17 mouse cellular contexts compared by ENCODE assay signal in the genomic region with DNA sequence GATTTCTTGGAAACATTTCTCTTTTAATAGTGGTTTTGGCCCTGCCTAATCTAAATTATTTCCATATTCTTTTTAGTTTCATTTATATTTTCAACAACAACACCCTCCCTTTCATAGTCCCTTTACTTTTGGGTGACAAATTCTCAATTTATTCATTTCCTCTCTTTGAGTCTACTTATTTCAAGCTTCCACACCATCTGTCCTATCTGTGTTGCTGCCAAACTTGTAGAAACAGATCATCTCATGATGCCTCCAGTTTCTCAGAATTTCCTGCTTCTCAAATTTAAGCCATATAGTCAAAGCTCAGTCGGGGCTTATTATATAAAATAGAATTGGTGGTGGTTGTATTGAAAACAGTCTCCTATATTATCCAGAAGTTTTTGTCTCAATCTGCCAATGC.
DNase-seq lines count a peak whose midpoint lies in the region; ATAC-seq and TF ChIP-seq lines count a peak whose summit lies in the region.
"Had no signal": no experiment of that assay in that cellular context is flagged by ENCODE, and none has a peak within 500 bp of the region (broad histone marks: within the 10 kb centered on the region; RNA-seq: fewer than 3 reads in every experiment).

No protein-coding gene starts in this region.

- TF ChIP-seq CTCF in left cerebral cortex, adult 2 months (IDR thresholded peaks at IDR 0.05): no peak
- no peak for TF ChIP-seq CTCF in thymus, adult 2 months (IDR thresholded peaks at IDR 0.05; ENCODE audit: borderline replicate concordance, control insufficient read depth, extremely low read depth, insufficient read depth, low read length, poor library complexity)

- no peak for ATAC-seq in hindbrain, embryonic 14.5 days (ENCODE audit: low FRiP score)
- ATAC-seq: CD4-positive, CD25-positive, alpha-beta regulatory T cell, adult 4 months; liver, postnatal 0 days had no signal

- peak; percentile 26 for DNase-seq in layer of hippocampus, adult 11-12 months (ENCODE audit: low spot score)
- DNase-seq in layer of hippocampus, postnatal 10 days (ENCODE audit: low spot score in 2 of 2): no peak
- DNase-seq in cerebellum, adult 11 months: peak; percentile 59
- DNase-seq in cerebellum, postnatal 14 days: peak; percentile 39 to 79
- peak in 1 of 2 experiments; percentile 28 for DNase-seq in left cerebral cortex, adult 2 months (ENCODE audit: extremely low spot score in 1 of 2, low spot score in 2 of 2)
- no peak for DNase-seq in thymus, postnatal 10 days (ENCODE audit: low spot score in 2 of 2)
- DNase-seq in hindbrain, embryonic 14.5 days (ENCODE audit: low spot score): no peak
- DNase-seq in thymus, adult 2 months: no peak
- DNase-seq: gastrocnemius, adult 2 months; heart, postnatal 4 days; kidney, postnatal 14 days; liver, postnatal 0 days had no signal

- H3K27me3 ChIP-seq in hindbrain, embryonic 14.5 days (ENCODE audit: control insufficient read depth, insufficient read depth, low read length): no peaks in the 10 kb centered on the region
- H3K27me3 ChIP-seq in thymus, adult 2 months (ENCODE audit: control insufficient read depth, insufficient read depth, low read length): no peaks in the 10 kb centered on the region
- H3K27me3 ChIP-seq: embryonic facial prominence, embryonic 13.5 days; limb, embryonic 13.5 days; neural tube, embryonic 15.5 days; Patski had no signal

- TF ChIP-seq POLR2A in thymus, adult 2 months (IDR thresholded peaks at IDR 0.05; ENCODE audit: control insufficient read depth, extremely low read depth, insufficient read depth, low read length, poor library complexity): no peak

- no peaks in the 10 kb centered on the region for H3K36me3 ChIP-seq in hindbrain, embryonic 14.5 days (replicated peaks; ENCODE audit: control insufficient read depth, insufficient read depth)
- H3K36me3 ChIP-seq in thymus, adult 2 months (ENCODE audit: control insufficient read depth, insufficient read depth, low read length): no peaks in the 10 kb centered on the region
- H3K36me3 ChIP-seq: embryonic facial prominence, embryonic 13.5 days; limb, embryonic 13.5 days; neural tube, embryonic 15.5 days had no signal

- intact Hi-C loops in left cerebral cortex, adult 2 months (cut with DNase I): loop anchor here (5.0 kb wide), 1 partner anchor 66 kb away; no protein-coding TSS in a partner anchor

- no peaks in the 10 kb centered on the region for H3K9me3 ChIP-seq in hindbrain, embryonic 14.5 days (ENCODE audit: control insufficient read depth, low read length)
- H3K9me3 ChIP-seq: embryonic facial prominence, embryonic 13.5 days; limb, embryonic 13.5 days; neural tube, embryonic 15.5 days had no signal

- no peak overlapping the region for H3K4me2 ChIP-seq in hindbrain, embryonic 14.5 days (replicated peaks)
- H3K4me2 ChIP-seq: embryonic facial prominence, embryonic 13.5 days; limb, embryonic 13.5 days; neural tube, embryonic 15.5 days had no signal

- H3K9ac ChIP-seq in hindbrain, embryonic 14.5 days: no peak overlapping the region
- H3K9ac ChIP-seq: embryonic facial prominence, embryonic 13.5 days; limb, embryonic 13.5 days; liver, postnatal 0 days; neural tube, embryonic 15.5 days had no signal

- H3K27ac ChIP-seq in left cerebral cortex, adult 2 months: peak overlapping the region; percentile 32; the same call in 1 of the 2 replicates
- no peak overlapping the region for H3K27ac ChIP-seq in hindbrain, embryonic 14.5 days
- H3K27ac ChIP-seq in thymus, adult 2 months (ENCODE audit: control insufficient read depth, insufficient read depth, low read length): no peak overlapping the region
- H3K27ac ChIP-seq: embryonic facial prominence, embryonic 13.5 days; gastrocnemius, adult 2 months; limb, embryonic 13.5 days; neural tube, embryonic 15.5 days had no signal

- H3K4me3 ChIP-seq in left cerebral cortex, adult 2 months: no peak overlapping the region
- H3K4me3 ChIP-seq in hindbrain, embryonic 14.5 days (replicated peaks; ENCODE audit: low read length): no peak overlapping the region
- no peak overlapping the region for H3K4me3 ChIP-seq in thymus, adult 2 months (ENCODE audit: control insufficient read depth, insufficient read depth, low read length)
- H3K4me3 ChIP-seq: embryonic facial prominence, embryonic 13.5 days; gastrocnemius, adult 2 months; limb, embryonic 13.5 days; neural tube, embryonic 15.5 days had no signal

- H3K4me1 ChIP-seq in hindbrain, embryonic 14.5 days (replicated peaks; ENCODE audit: control insufficient read depth, insufficient read depth, low read length): no peaks in the 10 kb centered on the region
- H3K4me1 ChIP-seq in thymus, adult 2 months (replicated peaks; ENCODE audit: control insufficient read depth, insufficient read depth, low read length): no peaks in the 10 kb centered on the region
- H3K4me1 ChIP-seq: embryonic facial prominence, embryonic 13.5 days; limb, embryonic 13.5 days; neural tube, embryonic 15.5 days had no signal

- 83% methylated on average over 1 of the region's 1 CpGs for WGBS in hindbrain, embryonic 14.5 days
- 90% methylated on average over 1 of the region's 1 CpGs for WGBS in thymus, adult 2 months

Comparison
In these comparisons a context has a peak if more than half of its experiments do, and no peak if none do; other contexts are left out.
1. DNase-seq: peak in layer of hippocampus, adult 11-12 months (single experiment), cerebellum, adult 11 months (single experiment) and cerebellum, postnatal 14 days (2 of 2); none in layer of hippocampus, postnatal 10 days (0 of 2), thymus, postnatal 10 days (0 of 2), hindbrain, embryonic 14.5 days (single experiment) and thymus, adult 2 months (single experiment).